Comparison of ENCODE assay signal across 15 mouse cellular contexts in the genomic region with DNA sequence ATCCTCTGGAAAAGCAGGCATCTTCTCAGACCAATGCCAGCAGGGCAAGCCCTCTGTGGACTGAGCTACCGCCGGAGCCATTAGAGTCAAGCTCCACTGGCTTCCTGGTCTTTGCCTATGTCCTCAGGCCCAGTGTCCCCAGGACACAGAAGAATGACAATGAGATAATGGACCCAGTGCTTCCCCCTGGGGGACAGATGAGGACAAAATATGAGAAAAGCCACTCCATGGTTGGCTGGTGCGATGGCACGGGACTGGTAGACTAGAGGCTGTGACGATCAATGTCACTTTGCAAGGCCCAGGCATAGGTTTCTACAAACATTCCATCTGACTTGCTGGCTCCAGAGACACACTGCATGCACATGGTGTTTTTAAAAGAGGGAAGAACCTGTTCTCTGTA. TPM values are rescaled to one million over a fixed set of nuclear protein-coding genes. Genes with fewer than 3 reads are reported as not detected.
A peak's percentile ranks its signal among the peaks of the same experiment; 100 is the strongest.
DNase-seq lines count a peak whose midpoint lies in the region; ATAC-seq and TF ChIP-seq lines count a peak whose summit lies in the region.
"Had no signal": no experiment of that assay in that cellular context is flagged by ENCODE, and none has a peak within 500 bp of the region (broad histone marks: within the 10 kb centered on the region; RNA-seq: fewer than 3 reads in every experiment).

No protein-coding gene starts in this region.

- no peak overlapping the region for H3K9ac ChIP-seq in kidney, postnatal 0 days (ENCODE audit: low read depth, low read length)
- no peak overlapping the region for H3K9ac ChIP-seq in kidney, embryonic 16.5 days (replicated peaks; ENCODE audit: low read length)
- H3K9ac ChIP-seq in lung, postnatal 0 days (replicated peaks; ENCODE audit: low read depth): no peak overlapping the region
- no peak overlapping the region for H3K9ac ChIP-seq in midbrain, embryonic 13.5 days (replicated peaks)
- H3K9ac ChIP-seq: heart, embryonic 15.5 days; hindbrain, embryonic 13.5 days; midbrain, embryonic 15.5 days; neural tube, embryonic 12.5 days; stomach, embryonic 15.5 days had no signal

- TF ChIP-seq POLR2A in bone marrow macrophage, adult 2 months (IDR thresholded peaks at IDR 0.05; ENCODE audit: borderline replicate concordance, low read depth, low read length): no peak

- 80% methylated on average over 5 of the region's 5 CpGs for WGBS in kidney, postnatal 0 days
- 83% methylated on average over 5 of the region's 5 CpGs for WGBS in kidney, embryonic 16.5 days
- whole genome bisulfite sequencing in lung, postnatal 0 days: 90% methylated on average over 5 of the region's 5 CpGs
- WGBS in midbrain, embryonic 13.5 days: 81% methylated on average over 5 of the region's 5 CpGs

- DNase-seq in kidney, postnatal 0 days (ENCODE audit: low spot score): no peak
- no peak for DNase-seq in lung, postnatal 0 days (ENCODE audit: low spot score)
- DNase-seq in lung, postnatal 14 days: no peak
- DNase-seq in B cell, adult 2 months: peak; percentile 37 to 45
- DNase-seq: kidney, postnatal 14 days had no signal

- no peak overlapping the region for H3K4me2 ChIP-seq in kidney, postnatal 0 days (ENCODE audit: low read length)
- no peak overlapping the region for H3K4me2 ChIP-seq in kidney, embryonic 16.5 days (replicated peaks; ENCODE audit: low read depth, low read length)
- no peak overlapping the region for H3K4me2 ChIP-seq in lung, postnatal 0 days (replicated peaks; ENCODE audit: low read depth, low read length)
- H3K4me2 ChIP-seq in midbrain, embryonic 13.5 days (replicated peaks): no peak overlapping the region
- H3K4me2 ChIP-seq: heart, embryonic 15.5 days; hindbrain, embryonic 13.5 days; midbrain, embryonic 15.5 days; neural tube, embryonic 12.5 days; stomach, embryonic 15.5 days had no signal

- ATAC-seq in kidney, postnatal 0 days (replicated peaks; ENCODE audit: low FRiP score, low read depth): no peak
- no peak for ATAC-seq in kidney, embryonic 16.5 days (ENCODE audit: low FRiP score, low TSS enrichment)
- no peak for ATAC-seq in lung, postnatal 0 days
- no peak for ATAC-seq in midbrain, embryonic 13.5 days
- ATAC-seq: midbrain, embryonic 15.5 days had no signal

- H3K27ac ChIP-seq in kidney, postnatal 0 days: no peak overlapping the region
- H3K27ac ChIP-seq in kidney, embryonic 16.5 days (ENCODE audit: low read length): no peak overlapping the region
- no peak overlapping the region for H3K27ac ChIP-seq in lung, postnatal 0 days (ENCODE audit: low read length)
- no peak overlapping the region for H3K27ac ChIP-seq in bone marrow macrophage, adult 2 months (ENCODE audit: insufficient read depth, low read depth, low read length)
- H3K27ac ChIP-seq in midbrain, embryonic 13.5 days: no peak overlapping the region
- H3K27ac ChIP-seq: embryonic facial prominence, embryonic 10.5 days; heart, embryonic 15.5 days; hindbrain, embryonic 13.5 days; limb, embryonic 10.5 days; midbrain, embryonic 15.5 days; neural tube, embryonic 12.5 days; stomach, embryonic 15.5 days had no signal

- H3K4me3 ChIP-seq in kidney, postnatal 0 days (replicated peaks; ENCODE audit: low read depth, low read length): no peak overlapping the region
- H3K4me3 ChIP-seq in kidney, embryonic 16.5 days (ENCODE audit: low read length): no peak overlapping the region
- no peak overlapping the region for H3K4me3 ChIP-seq in lung, postnatal 0 days (ENCODE audit: low read depth, low read length)
- H3K4me3 ChIP-seq in bone marrow macrophage, adult 2 months (ENCODE audit: insufficient read depth, low read length): no peak overlapping the region
- no peak overlapping the region for H3K4me3 ChIP-seq in midbrain, embryonic 13.5 days (replicated peaks)
- H3K4me3 ChIP-seq: embryonic facial prominence, embryonic 10.5 days; heart, embryonic 15.5 days; hindbrain, embryonic 13.5 days; limb, embryonic 10.5 days; midbrain, embryonic 15.5 days; neural tube, embryonic 12.5 days; stomach, embryonic 15.5 days had no signal

- H3K36me3 ChIP-seq in kidney, postnatal 0 days (ENCODE audit: insufficient read depth, low read length): no peaks in the 10 kb centered on the region
- no peaks in the 10 kb centered on the region for H3K36me3 ChIP-seq in kidney, embryonic 16.5 days (ENCODE audit: insufficient read depth, low read length)
- no peaks in the 10 kb centered on the region for H3K36me3 ChIP-seq in lung, postnatal 0 days (ENCODE audit: insufficient read depth, low read length)
- H3K36me3 ChIP-seq in midbrain, embryonic 13.5 days: no peaks in the 10 kb centered on the region
- H3K36me3 ChIP-seq: embryonic facial prominence, embryonic 10.5 days; heart, embryonic 15.5 days; hindbrain, embryonic 13.5 days; limb, embryonic 10.5 days; midbrain, embryonic 15.5 days; neural tube, embryonic 12.5 days; stomach, embryonic 15.5 days had no signal

- no peaks in the 10 kb centered on the region for H3K9me3 ChIP-seq in kidney, postnatal 0 days (replicated peaks; ENCODE audit: low read length)
- no peaks in the 10 kb centered on the region for H3K9me3 ChIP-seq in kidney, embryonic 16.5 days (ENCODE audit: low read length)
- no peaks in the 10 kb centered on the region for H3K9me3 ChIP-seq in lung, postnatal 0 days (ENCODE audit: low read length)
- no peaks in the 10 kb centered on the region for H3K9me3 ChIP-seq in midbrain, embryonic 13.5 days
- H3K9me3 ChIP-seq: embryonic facial prominence, embryonic 10.5 days; heart, embryonic 15.5 days; hindbrain, embryonic 13.5 days; limb, embryonic 10.5 days; midbrain, embryonic 15.5 days; neural tube, embryonic 12.5 days; stomach, embryonic 15.5 days had no signal

- TF ChIP-seq CTCF in kidney, postnatal 0 days (IDR thresholded peaks at IDR 0.05; ENCODE audit: low read depth): peak; percentile 58
- TF ChIP-seq CTCF in lung, postnatal 0 days (IDR thresholded peaks at IDR 0.05): peak; percentile 50
- TF ChIP-seq CTCF in bone marrow macrophage, adult 2 months (IDR thresholded peaks at IDR 0.05; ENCODE audit: low read depth, low read length): peak; percentile 25; the same call in 1 of the 2 replicates

- TF ChIP-seq EP300 in lung, postnatal 0 days (IDR thresholded peaks at IDR 0.05): no peak

- peaks cover 13% of the 10 kb centered on the region; the same call in 1 of the 2 replicates for H3K4me1 ChIP-seq in kidney, postnatal 0 days (replicated peaks; ENCODE audit: insufficient read depth, low read length)
- H3K4me1 ChIP-seq in kidney, embryonic 16.5 days (ENCODE audit: insufficient read depth, low read length): peaks cover 26% of the 10 kb centered on the region
- H3K4me1 ChIP-seq in lung, postnatal 0 days (ENCODE audit: insufficient read depth, low read depth, low read length): no peaks in the 10 kb centered on the region
- H3K4me1 ChIP-seq in bone marrow macrophage, adult 2 months (ENCODE audit: control insufficient read depth, insufficient read depth, low read length): peaks cover 13% of the 10 kb centered on the region
- H3K4me1 ChIP-seq in midbrain, embryonic 13.5 days (replicated peaks): peaks cover 25% of the 10 kb centered on the region

- no peaks in the 10 kb centered on the region for H3K27me3 ChIP-seq in kidney, postnatal 0 days (ENCODE audit: insufficient read depth, low read length)
- H3K27me3 ChIP-seq in kidney, embryonic 16.5 days (ENCODE audit: insufficient read depth, low read length): peaks cover 20% of the 10 kb centered on the region; the same call in 1 of the 2 replicates
- H3K27me3 ChIP-seq in lung, postnatal 0 days (replicated peaks; ENCODE audit: insufficient read depth, low read length): 0 out of 2 replicates have a peak, but pooled peaks cover 11% of the 10 kb centered on the region
- H3K27me3 ChIP-seq in midbrain, embryonic 13.5 days: peaks cover 36% of the 10 kb centered on the region

RNA-seq across cellular contexts. Expression of gene Nfatc2, which starts 8.5 kb away (rescaled TPM):
- 2.0 TPM in 2 replicates for polyA plus RNA-seq in kidney, postnatal 0 days (2015; fragmentation: Nextera tagmentation; extraction: Ambion mirVana)
- 2.6 and 2.8 TPM in 2 replicates for polyA plus RNA-seq in kidney, embryonic 16.5 days (2015; fragmentation: Nextera tagmentation; extraction: Ambion mirVana)
- polyA plus RNA-seq in lung, postnatal 0 days (2015; fragmentation: Nextera tagmentation; extraction: Ambion mirVana): 0.72 and 0.96 TPM in 2 replicates
- polyA plus RNA-seq in bone marrow macrophage, adult 2 months (2012; ENCODE audit: insufficient read depth, insufficient read length, missing spikeins): 49.4 and 61.9 TPM in 2 replicates
- 1.7 TPM in 2 replicates for polyA plus RNA-seq in midbrain, embryonic 13.5 days (2015; fragmentation: Nextera tagmentation; extraction: Ambion mirVana)

Comparison
In these comparisons a context has a peak if more than half of its experiments do, and no peak if none do; other contexts are left out.
1. DNase-seq: peak in B cell, adult 2 months (2 of 2); none in kidney, postnatal 0 days (single experiment), lung, postnatal 0 days (single experiment) and lung, postnatal 14 days (single experiment).
2. RNA of gene Nfatc2, which starts 8.5 kb away (polyA plus RNA-seq): 49.4 to 61.9 TPM in bone marrow macrophage, adult 2 months; 2.6 to 2.8 TPM in kidney, embryonic 16.5 days, 2.0 TPM in kidney, postnatal 0 days, 1.7 TPM in midbrain, embryonic 13.5 days and 0.72 to 0.96 TPM in lung, postnatal 0 days; every median in the first group is over 10 times any median in the second.
3. Peak in every context shown above with its lines, with median percentiles within 50 percentile points of each other: CTCF ChIP-seq.